Mouse (Mus musculus) forebrain, postnatal 0 days (tissue): ENCODE results near the gene Klk8. TPM values are rescaled to one million over a fixed set of nuclear protein-coding genes. Genes with fewer than 3 reads are reported as not detected.

ENCODE experiments used
- ATAC-seq: fragments of 200-750 bp; cut with Nextera tagmentation; 2 replicates; pipeline ENCODE4 v1.8.0; 2017; ENCODE audit warnings: mild to moderate bottlenecking, moderate library complexity
- DNase-seq: peaks from one replicate; pipeline ENCODE4 v3.0.0-alpha.2; 2015
- H3K27ac ChIP-seq: fragments of 300-500 bp; sonication (generic); 2 replicates; pipeline ENCODE4 v1.5.1; 2014; ENCODE audit warnings: low read depth, mild to moderate bottlenecking, antibody characterized with exemption, low read length, moderate library complexity, mixed read lengths
- H3K27me3 ChIP-seq: fragments of 300-500 bp; sonication (generic); 2 replicates; pipeline ENCODE4 v1.6.1; 2014; ENCODE audit warnings: mild to moderate bottlenecking, low read length, mixed read lengths; ENCODE audit not compliant: insufficient read depth
- H3K36me3 ChIP-seq: fragments of 300-500 bp; sonication (generic); 2 replicates; pipeline ENCODE4 v1.6.1; 2014; ENCODE audit warnings: mild to moderate bottlenecking, moderate library complexity; ENCODE audit not compliant: insufficient read depth
- H3K4me1 ChIP-seq: fragments of 300-500 bp; sonication (generic); 2 replicates; pipeline ENCODE4 v1.6.1; 2014; ENCODE audit warnings: antibody characterized with exemption; ENCODE audit not compliant: insufficient read depth
- H3K4me2 ChIP-seq: fragments of 300-500 bp; sonication (generic); 2 replicates; pipeline ENCODE4 v1.6.1; 2014; ENCODE audit warnings: low read depth, mild to moderate bottlenecking, moderate library complexity
- H3K4me3 ChIP-seq: fragments of 300-500 bp; sonication (generic); 2 replicates; pipeline ENCODE4 v1.5.1; 2014; ENCODE audit warnings: low read depth, low read length, mixed read lengths
- H3K9ac ChIP-seq: fragments of 300-500 bp; sonication (generic); 2 replicates; pipeline ENCODE4 v1.6.1; 2014; ENCODE audit warnings: mild to moderate bottlenecking
- H3K9me3 ChIP-seq: fragments of 300-500 bp; sonication (generic); 2 replicates; pipeline ENCODE4 v1.6.1; 2016; ENCODE audit warnings: low read length
- CTCF ChIP-seq: sonication (generic); IDR thresholded peaks from 2 replicates; pipeline ENCODE4 v1.5.1; 2016; ENCODE audit warnings: antibody characterized with exemption, control low read depth, low read depth
- WGBS: fragments of 180-500 bp; shearing (Covaris S2); extraction: QIAGEN DNeasy Blood & Tissue Kit; methylation state at CpG from one replicate; pipeline ENCODE4 v1.1.7; 2014; 5-methylcytosine and 5-hydroxymethylcytosine counted together
- polyA plus RNA-seq: library from polyadenylated mRNA; unstranded; fragments of >200 nt; fragmentation: Nextera tagmentation; extraction: Ambion mirVana; gene quantifications from 2 replicates; pipeline ENCODE4 v1.2.1, GENCODE M21; 2015
- total RNA-seq: library from RNA; depleted of rRNA; stranded (reverse); fragments of >200 nt; gene quantifications from 2 replicates; pipeline ENCODE4 v1.2.3, GENCODE M21; 2014

Gene Klk8
- total and polyA plus RNA-seq, 2 experiments from 2014 or later, result 8.4 to 10.4 TPM

DNA sequence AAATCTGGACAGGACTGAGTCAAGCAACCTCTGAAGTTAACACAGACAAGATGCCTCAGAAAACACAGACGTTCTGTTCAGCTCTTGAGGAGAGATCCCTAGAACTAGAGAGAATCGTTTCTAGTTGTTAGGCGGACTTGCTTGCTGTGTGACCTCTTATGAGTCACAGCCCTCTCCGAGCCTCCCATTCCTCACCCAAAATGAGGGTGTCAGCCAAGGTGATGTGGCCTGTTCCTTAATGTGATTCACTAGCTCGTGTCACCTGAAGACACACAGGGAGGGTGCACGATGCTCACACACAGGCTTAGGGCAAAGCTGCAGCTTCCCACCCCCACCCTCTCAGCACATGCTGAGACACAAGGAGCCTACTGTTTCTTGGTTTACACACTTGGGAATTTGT, 17.1 kb upstream of the Klk8 start:
- no peak for TF ChIP-seq CTCF
- WGBS, result 64% methylated on average over 6 of the region's 6 CpGs
- ATAC-seq (no peak), DNase-seq (no peak)
- Histone ChIP-seq H3K27me3 (no peaks in the 10 kb centered on the region), H3K4me3 (no peak overlapping the region), H3K36me3 (no peaks in the 10 kb centered on the region), H3K9ac (no peak overlapping the region), H3K4me1 (no peaks in the 10 kb centered on the region), H3K4me2 (no peak overlapping the region), H3K27ac (no peak overlapping the region), H3K9me3 (no peaks in the 10 kb centered on the region)

- TF ChIP-seq CTCF, result no peak
- H3K4me2 ChIP-seq, result no peak within 1 kb of the TSS
- no peak within 1 kb of the TSS for H3K4me3 ChIP-seq
- H3K9me3 ChIP-seq, result no peaks in the 10 kb centered on the region
- H3K27ac ChIP-seq, result no peak within 1 kb of the TSS
- no peak for ATAC-seq
- H3K36me3 ChIP-seq, result no peaks in the 10 kb centered on the region
- 56% methylated on average over 5 of the region's 5 CpGs for WGBS
- no peaks in the 10 kb centered on the region for H3K4me1 ChIP-seq
- DNase-seq, result no peak
- H3K9ac ChIP-seq, result no peak within 1 kb of the TSS
- no peaks in the 10 kb centered on the region for H3K27me3 ChIP-seq
These were observed 16.6 kb upstream of the Klk8 start, which contains the start of gene Klk10 for GRCm38 (mm10) chr7:43780746-43781145. Gene Klk10, plus strand, starts transcription at chr7:43781035.

DNA sequence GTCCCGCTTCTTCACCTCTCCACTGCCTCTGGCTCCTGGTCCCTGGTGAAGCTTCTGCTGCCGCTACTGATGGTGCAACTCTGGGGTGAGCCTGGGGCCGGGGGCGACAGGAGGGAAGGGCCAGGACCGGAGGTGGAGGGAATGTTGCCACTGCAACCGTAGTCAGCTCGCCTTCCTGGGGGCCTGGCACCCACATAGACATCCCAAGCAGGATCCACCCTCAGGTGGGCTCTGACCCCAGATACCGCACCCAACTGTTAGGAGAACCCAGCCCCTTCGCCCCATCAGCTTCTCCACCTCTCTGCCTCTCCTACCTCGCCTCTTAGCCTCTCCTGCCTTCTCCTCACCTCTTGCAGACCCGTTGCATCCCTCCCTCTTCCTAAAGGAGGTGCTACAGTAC, 15.8 kb upstream of the Klk8 start:
- Histone ChIP-seq H3K4me1 (no peaks in the 10 kb centered on the region), H3K27me3 (no peaks in the 10 kb centered on the region), H3K4me3 (no peak overlapping the region), H3K27ac (no peak overlapping the region), H3K9ac (no peak overlapping the region), H3K36me3 (no peaks in the 10 kb centered on the region), H3K9me3 (no peaks in the 10 kb centered on the region), H3K4me2 (no peak overlapping the region)
- WGBS, result 92% methylated on average over 10 of the region's 11 CpGs
- no peak for ATAC-seq
- no peak for TF ChIP-seq CTCF
- DNase-seq, result no peak

GRCm38 (mm10) chr7:43782275-43783265, 14.8 kb upstream of the Klk8 start:
- Histone ChIP-seq H3K27me3 (no peaks in the 10 kb centered on the region), H3K9me3 (no peaks in the 10 kb centered on the region), H3K4me3 (peak overlapping the region; percentile 26), H3K36me3 (no peaks in the 10 kb centered on the region), H3K4me1 (no peaks in the 10 kb centered on the region), H3K27ac (no peak overlapping the region), H3K9ac (no peak overlapping the region), H3K4me2 (peak overlapping the region; percentile 52)
- peak; percentile 77 for ATAC-seq
- peak; percentile 79 for TF ChIP-seq CTCF
- DNase-seq, result peak; percentile 76
- WGBS, result 8% methylated on average over 36 of the region's 36 CpGs

- no peaks in the 10 kb centered on the region for H3K4me1 ChIP-seq
- no peak overlapping the region for H3K9ac ChIP-seq
- no peak overlapping the region for H3K27ac ChIP-seq
- H3K4me2 ChIP-seq, result no peak overlapping the region
- no peaks in the 10 kb centered on the region for H3K27me3 ChIP-seq
- 90% methylated on average over 1 of the region's 1 CpGs for WGBS
- ATAC-seq (no peak), DNase-seq (no peak)
- no peak overlapping the region for H3K4me3 ChIP-seq
- no peaks in the 10 kb centered on the region for H3K9me3 ChIP-seq
- peak; percentile 30; the same call in 1 of the 2 replicates for TF ChIP-seq CTCF
- no peaks in the 10 kb centered on the region for H3K36me3 ChIP-seq
These were observed 12.1 kb upstream of the Klk8 start for GRCm38 (mm10) chr7:43785286-43785685.

DNA sequence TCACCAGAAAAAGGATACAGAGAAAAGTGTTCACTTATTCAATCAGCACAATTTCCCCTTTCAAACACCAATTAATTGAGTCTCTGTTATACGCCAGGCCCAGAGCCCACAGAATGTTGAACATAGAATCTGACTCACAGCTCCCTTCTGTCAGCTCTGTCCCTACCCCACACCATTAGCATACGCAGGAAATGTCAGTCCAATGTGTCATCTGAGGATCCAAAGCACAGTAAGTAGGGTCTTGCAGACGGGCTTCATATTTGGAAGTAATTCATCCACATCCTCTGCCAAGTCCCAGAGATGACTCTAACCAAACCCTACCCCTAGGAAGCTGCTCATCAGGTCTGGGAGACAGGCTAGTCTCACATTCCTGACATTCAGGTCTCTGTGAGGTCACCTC, 9.3 kb upstream of the Klk8 start:
- TF ChIP-seq CTCF, result no peak

DNA sequence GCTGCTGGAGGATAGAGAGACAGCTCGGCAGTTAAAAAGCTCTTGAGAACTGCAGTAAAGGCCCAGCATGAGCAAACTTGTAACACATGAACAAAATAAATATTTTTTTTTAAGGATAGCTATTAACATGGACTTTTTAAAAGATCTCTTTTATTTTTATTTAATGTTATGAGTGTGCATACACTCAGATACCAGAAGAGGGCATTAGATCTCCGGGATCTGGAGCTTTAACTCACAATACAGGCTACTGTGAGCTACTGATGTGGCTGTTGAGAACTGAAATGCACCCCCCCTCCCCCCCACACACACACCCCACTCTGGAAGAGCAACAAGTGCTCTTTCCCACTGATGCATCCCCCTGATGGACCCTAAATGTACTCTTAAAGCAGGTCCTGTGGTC, 8.1 kb upstream of the Klk8 start:
- Histone ChIP-seq H3K36me3 (no peaks in the 10 kb centered on the region), H3K9me3 (no peaks in the 10 kb centered on the region), H3K4me2 (no peak overlapping the region), H3K4me3 (no peak overlapping the region), H3K9ac (no peak overlapping the region), H3K27me3 (no peaks in the 10 kb centered on the region), H3K27ac (no peak overlapping the region), H3K4me1 (no peaks in the 10 kb centered on the region)
- ATAC-seq, result no peak
- DNase-seq, result no peak
- no peak for TF ChIP-seq CTCF
- 79% methylated on average over 2 of the region's 2 CpGs for WGBS

More for the DNA sequence above, 9.3 kb upstream of the Klk8 start:
- no peak overlapping the region for H3K9ac ChIP-seq
- H3K9me3 ChIP-seq, result no peaks in the 10 kb centered on the region
- H3K4me3 ChIP-seq, result no peak overlapping the region
- H3K4me1 ChIP-seq, result no peaks in the 10 kb centered on the region
- H3K4me2 ChIP-seq, result no peak overlapping the region
- H3K36me3 ChIP-seq, result no peaks in the 10 kb centered on the region
- no peaks in the 10 kb centered on the region for H3K27me3 ChIP-seq
- DNase-seq (no peak), ATAC-seq (no peak)
- WGBS, result 68% methylated on average over 3 of the region's 3 CpGs
- H3K27ac ChIP-seq, result no peak overlapping the region
